Mouse (Mus musculus) embryo, embryonic 10 days (tissue): ENCODE measurements around the gene Tbkbp1.

Source experiments
- DNase-seq: peaks from one replicate; pipeline ENCODE4 v3.0.0-alpha.2; 2015; ENCODE audit warnings: low spot score

The Tbkbp1 gene

DNA sequence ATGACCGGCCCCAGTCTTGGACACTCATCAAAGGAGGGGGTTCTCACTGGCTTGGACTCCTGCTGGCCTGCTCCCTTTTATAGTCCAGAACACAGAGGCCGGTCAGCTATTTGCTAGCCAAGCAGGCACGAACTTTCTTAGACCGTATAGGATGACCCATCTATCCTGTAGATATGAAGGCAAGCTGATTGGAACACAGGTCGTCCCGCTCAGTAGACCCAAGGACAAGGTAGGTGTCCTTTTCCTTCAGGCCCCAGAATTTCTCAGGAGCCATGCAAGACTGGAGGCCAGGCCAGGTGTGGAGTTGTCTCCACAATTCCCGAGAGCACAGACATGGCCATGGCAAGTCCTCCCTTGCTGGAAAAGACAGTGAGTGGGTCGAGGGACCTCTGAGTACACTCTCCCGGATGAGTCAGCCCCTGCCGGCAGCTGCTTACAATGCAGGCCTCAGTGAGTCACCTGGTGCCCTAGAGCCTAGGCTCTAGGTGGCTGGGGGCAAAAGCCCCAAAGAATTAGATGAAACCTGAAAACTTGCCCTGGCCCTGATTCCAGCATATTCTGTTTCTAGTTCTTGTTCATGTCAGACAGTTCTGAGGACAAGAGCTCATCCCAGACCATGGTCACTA, 1.5 kb upstream of the Tbkbp1 start:
- peak; percentile 55 for DNase-seq

DNA sequence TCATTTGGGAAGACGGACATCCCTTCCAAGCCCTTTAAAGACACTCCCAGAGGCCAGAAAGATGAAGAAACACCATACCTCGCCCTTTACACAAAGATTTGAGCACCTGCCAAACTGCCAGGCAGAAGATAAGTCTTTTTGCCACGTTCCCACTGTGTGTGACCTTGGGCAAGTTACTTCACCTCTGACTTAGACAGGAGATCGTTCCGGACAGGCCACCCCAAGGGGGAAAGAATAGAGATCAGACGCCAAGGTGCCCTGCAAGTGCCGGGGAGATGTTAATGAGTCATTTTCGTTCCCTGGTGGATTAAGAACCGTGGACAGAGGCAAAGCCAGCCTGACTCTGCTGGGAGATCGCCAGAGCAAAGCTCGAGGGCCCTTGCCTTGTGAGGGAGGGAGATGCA, 730 bp upstream of the Tbkbp1 start:
- DNase-seq: peak; percentile 64

DNA sequence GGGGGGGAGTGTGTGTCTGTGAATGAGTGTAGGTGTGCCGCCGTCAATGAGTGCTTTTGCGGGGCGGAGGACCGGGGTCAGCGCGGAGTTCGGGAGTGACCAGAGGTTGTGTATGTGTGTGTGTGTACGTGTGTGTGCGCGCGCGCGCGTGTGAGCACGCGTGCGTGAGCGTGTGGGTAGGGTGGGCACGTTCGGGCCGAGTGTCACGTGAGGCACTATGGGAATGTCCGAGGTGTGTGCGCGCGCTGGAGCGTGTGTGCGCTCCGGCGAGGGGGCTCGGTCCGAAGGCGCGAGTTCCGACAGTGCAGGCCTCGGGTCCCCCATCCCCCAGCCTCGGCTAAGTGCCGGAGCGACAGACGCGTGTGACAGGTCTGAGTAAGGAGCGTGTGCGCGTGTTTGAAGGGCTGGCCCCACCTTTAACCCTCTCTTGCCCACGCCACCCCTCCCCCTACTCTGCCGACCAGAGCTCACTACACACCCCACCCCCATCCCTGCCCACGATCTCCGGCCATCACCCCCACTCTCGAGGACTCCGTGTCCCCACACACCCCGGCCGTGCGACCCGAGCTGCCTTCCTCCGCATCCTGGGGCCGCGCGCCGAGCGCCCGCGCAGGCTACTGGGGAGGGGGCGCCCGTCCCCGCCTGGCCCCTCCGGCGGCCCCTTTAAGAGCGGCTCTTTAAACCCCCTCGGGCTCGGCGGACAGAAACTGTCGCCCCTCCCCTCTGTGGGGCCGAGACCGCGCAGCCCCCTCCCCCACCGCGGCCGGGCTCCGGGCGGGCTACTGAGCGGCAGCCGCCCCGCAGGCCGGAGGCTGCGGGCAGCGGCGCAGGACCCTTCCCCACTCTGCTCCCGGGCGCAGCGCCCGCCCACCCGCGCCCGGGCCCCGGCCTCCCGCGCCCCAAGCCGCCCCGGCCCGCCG, 624 bp downstream of the Tbkbp1 start:
- peak; percentile 89 for DNase-seq

DNA sequence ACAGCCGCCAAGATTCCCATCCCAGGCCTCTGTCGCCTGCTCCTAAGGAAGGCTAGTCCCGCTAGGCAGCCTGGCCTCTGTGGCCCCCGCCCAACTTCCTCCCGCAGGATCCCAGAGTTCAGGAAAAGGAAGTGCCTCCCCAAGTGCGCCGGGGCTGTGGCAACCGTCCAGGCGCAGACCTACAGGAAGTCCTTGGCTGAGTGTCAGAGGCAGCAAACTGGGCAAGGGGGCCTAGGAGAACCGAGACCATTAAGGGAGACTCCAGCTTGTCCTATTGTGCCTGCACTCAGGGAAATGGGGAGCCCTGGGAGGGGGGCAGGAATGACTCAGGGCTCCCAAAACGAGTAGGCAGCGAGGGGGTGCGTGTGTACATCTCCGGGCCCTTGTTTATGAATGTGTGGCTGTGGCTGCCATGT, 1.3 kb downstream of the Tbkbp1 start:
- peak; percentile 55 for DNase-seq

DNA sequence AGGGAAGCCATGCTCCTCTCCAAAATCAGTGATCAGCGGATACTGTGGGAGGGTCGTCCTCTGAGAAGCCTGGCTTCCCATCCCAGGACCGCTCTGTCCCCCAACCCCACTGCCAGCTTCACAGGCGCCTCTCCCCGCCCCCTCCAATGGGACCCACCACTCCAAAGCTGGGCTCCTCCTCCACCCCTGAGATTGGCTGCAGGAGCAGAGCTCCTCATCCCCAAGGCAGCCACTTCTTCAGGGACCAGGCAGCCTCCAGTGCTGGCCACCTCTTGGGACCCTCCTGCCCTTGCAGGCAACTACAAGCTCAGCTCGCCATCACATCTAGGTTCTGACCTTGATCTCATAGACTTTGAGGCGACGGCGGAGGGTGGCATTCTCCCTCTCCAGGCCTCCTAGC, 2.3 kb downstream of the Tbkbp1 start:
- DNase-seq: no peak

DNA sequence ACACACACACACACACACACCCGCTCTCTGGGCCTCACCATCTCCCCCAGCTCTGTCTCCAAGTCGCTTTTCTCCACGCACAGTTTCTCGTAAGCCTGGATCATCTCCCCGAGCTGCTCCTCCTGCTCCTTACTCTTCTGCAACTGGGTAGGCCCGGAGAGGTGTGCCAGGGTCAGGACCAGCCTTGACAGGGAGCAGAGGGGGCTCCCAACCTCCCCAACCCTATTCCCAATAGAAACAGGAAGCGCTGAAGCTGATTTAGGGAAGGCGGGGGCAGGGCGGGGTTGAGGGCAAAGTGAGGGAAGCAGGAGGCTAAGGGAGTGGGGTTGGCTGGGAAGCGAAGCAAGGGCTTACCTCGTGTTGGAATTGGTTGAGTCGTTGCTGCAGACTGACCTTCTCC, 2.7 kb downstream of the Tbkbp1 start:
- no peak for DNase-seq

DNA sequence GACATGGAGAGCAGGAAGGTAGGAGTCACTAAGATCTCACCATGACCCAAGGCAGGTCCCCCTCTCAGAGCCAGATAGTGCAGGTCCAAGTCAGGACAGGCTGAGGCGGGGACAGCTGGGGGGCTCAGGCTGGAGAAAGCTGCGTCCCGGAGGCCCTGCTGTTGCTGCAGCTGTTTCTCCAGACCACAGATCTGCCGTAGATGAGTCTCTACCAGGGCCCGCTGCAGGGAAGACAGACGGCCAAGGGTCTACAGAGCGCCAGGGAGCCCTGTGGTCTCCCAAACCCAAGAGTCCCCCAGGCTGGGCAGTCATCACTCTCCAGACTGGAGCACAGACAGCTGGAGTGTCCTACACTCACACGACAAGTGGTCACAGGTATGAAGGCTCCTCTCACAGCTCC, 4.0 kb downstream of the Tbkbp1 start:
- DNase-seq: no peak

DNA sequence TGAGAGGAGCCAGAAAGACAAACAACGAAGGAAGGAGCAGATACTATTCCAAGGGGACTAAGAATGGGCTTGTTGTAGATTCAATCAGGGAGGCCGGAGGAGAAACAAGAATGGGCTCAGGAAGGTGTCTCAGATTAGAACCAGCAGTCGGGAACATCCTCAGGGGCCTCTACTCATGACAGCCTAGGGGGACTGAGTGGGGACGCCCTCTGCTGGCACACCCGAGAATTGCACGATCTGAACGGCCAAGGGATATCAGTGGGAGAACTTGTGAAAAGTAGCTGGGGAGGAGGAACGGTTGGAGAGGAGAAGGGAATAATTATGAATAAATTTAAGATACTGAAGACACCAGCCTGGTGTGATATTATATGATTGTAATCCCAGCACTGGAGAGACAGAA, 4.6 kb downstream of the Tbkbp1 start:
- peak; percentile 89 for DNase-seq

DNA sequence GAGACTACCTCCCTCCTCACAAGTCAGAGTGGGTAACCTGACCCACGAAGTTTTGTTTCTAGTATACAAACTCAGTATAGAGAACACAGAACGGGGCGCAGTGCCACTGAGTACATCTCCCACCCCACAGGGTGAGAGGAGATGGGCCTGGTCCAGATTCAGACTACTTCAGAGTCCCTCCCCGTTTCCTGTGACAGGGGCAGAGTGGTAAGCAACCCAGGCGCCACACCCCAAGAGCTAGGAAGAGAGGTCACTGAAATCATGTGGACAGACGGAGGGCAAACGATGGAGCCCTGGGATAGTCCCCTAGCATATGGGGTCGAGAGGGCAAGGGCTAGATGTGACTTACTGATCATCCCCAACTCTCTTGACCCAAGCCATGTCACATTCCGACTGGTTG, 5.3 kb downstream of the Tbkbp1 start:
- DNase-seq: no peak

DNA sequence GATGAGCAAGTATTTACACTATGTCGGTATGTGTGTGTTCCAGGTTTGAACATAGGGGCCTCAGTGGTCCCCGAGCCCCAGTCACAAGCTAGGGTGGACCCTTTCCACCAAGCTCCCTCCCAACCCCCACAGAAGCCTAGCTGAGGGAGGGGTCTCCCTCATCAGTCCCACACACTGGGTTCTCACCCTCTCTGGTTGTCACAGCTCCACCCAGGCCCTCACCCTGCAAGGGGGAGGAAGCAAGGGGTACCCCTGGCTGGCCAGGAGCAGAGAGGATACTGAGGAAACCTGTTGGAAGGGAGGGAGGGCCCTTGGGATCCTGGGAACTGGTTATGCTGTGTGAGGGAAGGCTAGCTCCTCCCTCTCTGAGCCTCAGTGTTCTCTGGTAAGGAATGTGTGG, 6.0 kb downstream of the Tbkbp1 start:
- no peak for DNase-seq

DNA sequence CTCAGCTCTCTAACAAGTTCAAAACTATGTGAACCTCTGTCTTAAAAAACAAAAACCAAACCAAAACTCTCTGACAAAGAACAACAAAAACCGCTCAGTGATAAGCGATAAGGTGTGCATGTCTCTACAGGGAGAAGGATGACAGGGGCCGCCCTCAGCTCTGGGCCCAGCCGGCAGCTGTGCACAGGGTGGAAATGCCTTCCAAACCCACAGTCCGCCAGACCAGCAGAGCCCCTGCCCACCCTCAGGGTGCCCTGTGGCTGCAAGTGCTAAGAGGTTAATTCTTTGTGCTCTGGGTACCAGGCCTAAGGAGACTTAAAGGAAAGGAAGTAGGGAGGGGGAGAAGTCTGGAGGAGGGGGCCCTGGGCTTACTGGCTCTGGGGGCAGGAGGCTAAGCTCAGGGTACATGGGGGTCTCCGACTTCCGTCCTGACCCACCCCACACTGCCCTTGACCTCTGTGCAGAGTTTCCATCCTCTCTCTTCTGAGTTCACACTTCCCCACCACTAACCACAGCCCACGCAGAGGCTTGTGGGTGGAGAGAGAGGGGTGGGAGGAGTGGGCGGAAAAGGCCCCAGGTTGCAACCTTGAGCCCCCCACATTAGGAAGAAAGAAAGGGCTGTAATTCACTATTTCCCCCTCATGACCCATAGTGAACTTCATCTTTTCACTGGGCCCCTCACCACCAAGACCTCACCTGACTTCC, 7.9 kb downstream of the Tbkbp1 start:
- DNase-seq: no peak

DNA sequence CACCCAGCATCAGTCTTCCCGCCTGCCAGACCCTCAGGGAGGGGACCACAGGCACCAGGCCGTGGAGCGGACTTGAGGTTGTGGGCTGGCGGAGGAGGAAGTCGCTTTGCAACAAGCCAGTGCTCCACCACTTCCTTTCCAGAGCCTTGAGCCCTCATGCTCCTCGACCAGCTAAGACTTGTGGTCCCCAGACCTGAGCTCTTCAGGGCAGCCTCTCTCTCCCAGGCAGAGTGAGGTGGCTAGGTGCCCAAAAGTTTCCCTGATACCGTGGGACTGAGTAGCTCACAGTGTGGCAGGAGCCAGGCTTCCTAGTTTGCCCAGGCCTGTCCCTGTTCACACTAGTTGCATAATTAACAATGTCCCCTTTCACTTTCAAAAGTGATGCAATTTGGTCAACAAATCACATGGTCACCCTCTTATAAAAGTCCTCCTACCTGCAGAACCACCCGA, 9.1 kb downstream of the Tbkbp1 start:
- DNase-seq: no peak

DNA sequence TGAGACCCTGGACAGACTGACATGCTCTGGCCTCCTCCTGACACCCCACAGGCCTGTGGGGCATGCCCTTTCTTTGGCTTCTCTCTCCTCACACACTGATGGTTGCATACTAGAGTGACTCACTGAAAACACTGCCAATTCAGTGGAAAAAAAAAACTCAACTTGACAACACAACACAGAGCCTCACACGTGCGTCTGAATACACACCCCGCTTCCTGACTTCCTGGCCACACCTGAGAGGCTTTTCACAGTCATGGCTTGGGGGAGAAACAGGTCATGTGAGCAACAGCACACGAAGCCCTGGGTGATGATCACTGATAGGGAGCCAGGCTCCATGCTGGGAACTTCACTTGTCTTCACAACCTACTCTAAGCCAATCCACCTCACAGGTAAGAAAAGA, 10.5 kb downstream of the Tbkbp1 start:
- DNase-seq: no peak

DNA sequence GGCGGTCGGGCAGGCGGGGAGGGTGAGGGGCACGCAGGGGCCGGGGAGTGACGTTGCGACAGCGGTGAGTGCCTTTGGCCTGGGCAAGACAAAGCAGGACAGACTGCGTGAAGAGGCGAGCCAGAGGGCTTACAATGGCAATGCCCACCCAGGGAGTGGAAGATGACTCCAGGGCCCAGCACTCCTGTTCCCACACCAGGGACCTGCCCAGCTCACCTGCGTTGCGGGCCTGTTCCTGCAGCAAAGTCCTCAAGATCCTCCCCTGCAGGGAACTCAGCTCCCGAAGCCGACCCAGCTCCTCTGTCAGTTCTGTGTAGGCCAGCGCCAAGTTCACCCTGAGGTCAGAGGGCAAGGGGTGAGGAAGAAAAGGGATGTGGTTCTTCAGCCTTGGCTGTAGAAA, 12.0 kb downstream of the Tbkbp1 start:
- no peak for DNase-seq

DNA sequence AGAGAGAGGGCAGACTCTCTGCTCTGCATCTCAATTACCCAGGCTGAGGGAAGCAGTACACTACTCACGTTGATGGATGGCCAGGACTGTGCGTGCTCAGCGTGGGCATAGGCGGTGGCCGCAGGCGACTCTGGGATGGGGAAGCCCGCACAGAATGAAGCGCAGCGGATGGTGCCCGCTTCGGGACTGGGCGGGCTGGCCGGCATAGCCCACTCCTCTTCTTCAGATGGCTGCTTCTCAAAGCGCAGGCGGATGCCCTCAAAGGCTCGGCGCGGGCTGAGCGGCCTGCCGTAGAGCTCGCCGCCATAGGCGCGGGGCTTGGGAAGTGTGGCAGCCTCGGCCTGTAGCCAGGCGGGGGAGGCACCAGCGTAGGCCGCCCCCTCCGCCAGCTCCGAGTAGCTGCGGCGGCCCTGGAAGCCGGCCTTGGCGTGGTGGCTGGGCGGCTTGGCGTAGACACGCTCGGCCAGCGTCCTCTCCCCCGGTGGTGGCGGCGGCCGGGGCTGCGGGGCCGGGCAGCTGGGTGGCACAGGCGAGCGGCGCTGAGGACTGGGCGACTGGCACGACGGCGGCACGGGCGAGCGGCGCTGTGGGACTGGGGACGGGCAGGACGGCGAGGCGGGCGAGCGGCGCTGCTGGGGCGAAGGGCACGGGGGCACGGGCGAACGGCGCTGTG, 12.6 kb downstream of the Tbkbp1 start:
- peak; percentile 56 for DNase-seq

DNA sequence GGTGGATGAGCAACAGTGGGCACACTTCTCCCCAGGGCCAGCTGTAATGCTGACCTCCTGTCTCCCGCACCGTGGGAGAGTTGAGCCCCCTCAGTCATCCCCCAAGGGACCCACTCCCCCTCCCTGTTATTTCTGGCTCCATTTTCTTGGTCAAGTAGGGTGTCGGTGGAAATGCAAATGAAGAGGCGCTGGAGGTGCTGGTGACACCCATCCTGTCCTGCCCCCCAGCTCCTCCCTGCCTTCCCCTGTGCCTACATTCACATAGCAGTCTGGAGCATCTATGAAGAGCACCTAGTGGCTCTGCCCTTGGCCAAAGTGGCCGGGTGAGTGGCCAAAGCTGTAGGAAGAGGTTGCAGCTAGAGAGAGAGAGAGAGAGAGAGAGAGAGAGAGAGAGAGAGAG, 18.0 kb downstream of the Tbkbp1 start:
- no peak for DNase-seq

DNA sequence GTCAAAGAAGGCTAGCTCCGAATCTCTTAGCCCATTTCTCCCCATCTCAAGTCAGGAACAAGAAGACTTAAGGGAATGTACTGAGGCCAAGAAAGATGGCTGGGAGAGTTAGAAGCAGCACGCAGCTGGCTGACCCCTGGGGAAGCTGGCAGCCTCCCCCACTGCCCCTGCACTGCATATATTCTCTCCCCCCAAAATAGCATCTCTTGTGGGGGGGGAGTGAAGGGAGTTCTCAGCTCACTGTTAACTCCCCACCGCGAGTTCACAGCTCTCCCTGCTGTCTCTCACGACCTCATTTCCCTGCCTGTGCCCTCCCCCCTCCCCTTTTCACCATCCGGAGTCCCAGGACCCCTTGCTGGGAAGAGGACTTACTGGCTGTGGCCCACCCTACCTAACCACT, 19.1 kb downstream of the Tbkbp1 start:
- no peak for DNase-seq

DNA sequence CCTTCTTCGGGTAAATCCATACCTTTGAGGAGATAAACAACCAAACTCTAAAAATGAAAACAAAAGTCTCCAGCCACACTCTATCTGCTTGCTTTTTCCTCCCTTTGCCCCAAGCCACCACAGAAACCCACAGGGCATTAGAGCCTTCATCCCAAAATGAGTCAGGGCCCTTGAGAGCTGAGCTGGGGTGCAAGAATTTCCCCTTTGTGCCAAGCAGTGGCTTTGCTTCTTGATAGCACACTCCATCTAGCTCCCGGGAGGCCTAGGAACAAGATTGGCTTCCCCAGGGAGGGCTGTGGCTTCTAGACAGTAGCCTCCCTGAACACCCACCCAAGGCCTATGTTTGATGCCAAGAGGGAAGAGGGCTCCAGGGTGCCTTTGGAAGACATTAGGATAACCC, 19.6 kb downstream of the Tbkbp1 start:
- no peak for DNase-seq

DNA sequence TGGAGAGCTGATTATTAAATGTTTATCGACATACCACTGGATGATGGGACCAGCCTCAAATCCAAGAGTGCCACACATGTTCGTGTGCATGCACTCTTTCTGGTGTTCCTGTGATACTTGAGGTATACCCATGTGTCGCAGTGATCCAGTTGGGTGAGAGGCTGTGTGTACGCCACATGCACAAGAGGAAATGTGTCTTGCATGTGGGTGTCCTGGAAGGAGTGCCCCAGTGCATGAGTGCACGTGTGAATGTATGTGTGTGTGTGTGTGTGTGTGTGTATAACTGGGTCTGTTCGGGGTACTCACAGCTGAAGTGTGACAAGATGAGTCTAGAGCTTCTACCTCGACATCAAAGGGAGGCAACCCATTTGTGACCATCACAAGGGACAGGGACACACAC, 21.0 kb downstream of the Tbkbp1 start:
- no peak for DNase-seq

DNA sequence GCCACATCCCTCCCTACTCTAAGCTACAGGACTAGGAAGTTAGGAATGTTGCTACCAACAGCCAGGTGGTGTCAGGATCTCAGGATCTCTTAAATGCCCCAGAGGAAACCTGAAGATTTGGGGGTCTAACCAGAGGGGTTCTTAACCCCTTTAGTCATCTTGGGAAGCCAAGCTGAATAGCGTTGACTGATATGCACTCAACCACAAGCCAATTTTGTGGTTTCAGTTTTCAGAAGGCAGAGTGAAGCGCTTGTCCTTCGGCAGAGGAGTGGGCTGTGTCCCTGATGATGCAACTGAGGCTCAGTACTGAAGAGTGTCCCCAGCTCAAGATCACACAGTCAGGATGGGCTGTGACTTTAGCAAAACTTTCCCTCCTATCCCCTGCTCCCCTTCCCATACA, 22.3 kb downstream of the Tbkbp1 start:
- no peak for DNase-seq

DNA sequence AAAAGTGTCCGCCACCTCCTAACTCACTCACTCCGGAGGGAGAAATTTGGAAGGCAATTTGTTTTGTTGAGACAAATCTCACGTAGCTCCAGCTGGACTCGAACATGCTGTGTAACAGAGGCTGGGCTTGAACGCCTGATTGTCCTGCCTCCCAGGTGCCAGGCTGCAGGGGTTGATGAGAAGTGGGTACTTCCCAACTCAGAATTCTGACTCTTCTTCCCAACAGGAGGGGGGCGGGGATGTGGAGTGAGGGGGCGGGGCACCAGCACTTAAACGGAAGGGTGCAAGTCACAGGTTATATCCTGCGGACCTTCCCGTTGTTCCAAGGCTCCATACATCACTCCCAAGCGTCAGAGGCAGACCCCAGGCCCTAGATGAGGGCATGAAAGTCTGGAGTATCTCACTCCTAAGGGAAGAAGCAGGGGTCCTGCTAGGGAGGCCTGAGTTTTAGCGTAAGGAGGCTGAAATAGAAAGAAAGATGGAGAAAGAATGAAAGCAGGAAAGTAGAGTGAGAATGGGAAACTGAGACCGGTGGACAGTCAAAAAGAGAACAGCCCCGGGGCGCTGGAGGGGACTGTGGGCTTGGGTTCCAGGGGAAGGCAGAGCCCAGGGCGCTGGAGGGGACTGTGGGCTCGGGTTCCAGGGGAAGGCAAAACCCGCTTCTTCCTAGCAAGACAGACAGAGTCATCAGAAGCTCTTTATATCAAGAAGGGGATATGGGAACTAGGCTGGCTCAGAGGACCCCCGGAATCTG, 23.6 kb downstream of the Tbkbp1 start:
- no peak for DNase-seq
